Mouse (Mus musculus): ENCODE measurements around the gene Gm8369.
"Not testable (repeated sequence)": the region's sequence is repeated elsewhere in the genome, so short reads cannot be mapped to it uniquely, and the experiment has no call there.

The Gm8369 gene

GRCm38 (mm10) chr19:11485746-11486145 is at the start of gene Gm8369:
Gene Gm8369, plus strand, starts transcription at chr19:11485938.
- in situ Hi-C loops (cut with MboI, MseI): loop anchor here (5.0 kb wide), 1 partner anchor 37 kb away; no protein-coding TSS in a partner anchor

- in situ Hi-C loops (cut with MboI, MseI): no loop called here
These were observed 42.4 kb upstream of the Gm8369 start, which contains the start of gene Ms4a4b for GRCm38 (mm10) chr19:11443338-11443737. Gene Ms4a4b, plus strand, starts transcription at chr19:11443553.

- in situ Hi-C loops (cut with MboI, MseI): no loop called here
These were observed 41.8 kb upstream of the Gm8369 start for GRCm38 (mm10) chr19:11443964-11444363.

GRCm38 (mm10) chr19:11447238-11447637 is 38.5 kb upstream of the Gm8369 start:
- in situ Hi-C loops (cut with MboI, MseI): no loop called here

- in situ Hi-C loops (cut with MboI, MseI): loop anchor here (10.0 kb wide), 1 partner anchor 1354 kb away; the partner anchor contains the start of gene Fads2
These were observed 26.7 kb upstream of the Gm8369 start for GRCm38 (mm10) chr19:11459041-11459440.

GRCm38 (mm10) chr19:11464795-11465194 is 20.9 kb upstream of the Gm8369 start:
- in situ Hi-C loops (cut with MboI, MseI): not testable (repeated sequence)

- in situ Hi-C loops (cut with MboI, MseI): no loop called here
These were observed 19.3 kb upstream of the Gm8369 start for GRCm38 (mm10) chr19:11466471-11466870.

- in situ Hi-C loops (cut with MboI, MseI): not testable (repeated sequence)
These were observed 17.4 kb upstream of the Gm8369 start for GRCm38 (mm10) chr19:11468361-11468760.

GRCm38 (mm10) chr19:11469215-11469614 is 16.5 kb upstream of the Gm8369 start, which contains the start of gene Ms4a6c:
Gene Ms4a6c, plus strand, starts transcription at chr19:11469366.
- in situ Hi-C loops (cut with MboI, MseI): not testable (repeated sequence)

- in situ Hi-C loops (cut with MboI, MseI): no loop called here
These were observed 6.0 kb upstream of the Gm8369 start for GRCm38 (mm10) chr19:11479714-11480113.

- in situ Hi-C loops (cut with MboI, MseI): no loop called here
These were observed 3.1 kb upstream of the Gm8369 start for GRCm38 (mm10) chr19:11482684-11483083.

- in situ Hi-C loops (cut with MboI, MseI): no loop called here
These were observed 1.8 kb upstream of the Gm8369 start for GRCm38 (mm10) chr19:11483941-11484340.

- in situ Hi-C loops (cut with MboI, MseI): no loop called here
These were observed 1.4 kb upstream of the Gm8369 start for GRCm38 (mm10) chr19:11484388-11484787.

GRCm38 (mm10) chr19:11485266-11485665 is 472 bp upstream of the Gm8369 start:
- in situ Hi-C loops (cut with MboI, MseI): loop anchor here (5.0 kb wide), 1 partner anchor 37 kb away; no protein-coding TSS in a partner anchor

- in situ Hi-C loops (cut with MboI, MseI): loop anchor here (5.0 kb wide), 1 partner anchor 36 kb away; no protein-coding TSS in a partner anchor
These were observed 861 bp downstream of the Gm8369 start for GRCm38 (mm10) chr19:11486599-11486998.

GRCm38 (mm10) chr19:11491406-11492189 is 5.9 kb downstream of the Gm8369 start:
- in situ Hi-C loops (cut with MboI, MseI): no loop called here

GRCm38 (mm10) chr19:11492671-11493070 is 6.9 kb downstream of the Gm8369 start:
- in situ Hi-C loops (cut with MboI, MseI): no loop called here

- in situ Hi-C loops (cut with MboI, MseI): no loop called here
These were observed 8.8 kb downstream of the Gm8369 start for GRCm38 (mm10) chr19:11494519-11494918.

GRCm38 (mm10) chr19:11496361-11496760 is 10.6 kb downstream of the Gm8369 start:
- in situ Hi-C loops (cut with MboI, MseI): no loop called here

- in situ Hi-C loops (cut with MboI, MseI): not testable (repeated sequence)
These were observed 11.6 kb downstream of the Gm8369 start for GRCm38 (mm10) chr19:11497300-11497699.

GRCm38 (mm10) chr19:11500796-11501195 is 15.1 kb downstream of the Gm8369 start:
- in situ Hi-C loops (cut with MboI, MseI): no loop called here

- in situ Hi-C loops (cut with MboI, MseI): no loop called here
These were observed 15.6 kb downstream of the Gm8369 start for GRCm38 (mm10) chr19:11501326-11501725.

- in situ Hi-C loops (cut with MboI, MseI): no loop called here
These were observed 19.1 kb downstream of the Gm8369 start for GRCm38 (mm10) chr19:11504857-11505256.

Measured in T-helper 1 cell (primary cell).